Mouse (Mus musculus) midbrain, embryonic 10.5 days (tissue): Measurements from ENCODE around the gene Efnb3. TPM values are rescaled to one million over a fixed set of nuclear protein-coding genes. Genes with fewer than 3 reads are reported as not detected.
"Not testable (repeated sequence)": the region's sequence is repeated elsewhere in the genome, so short reads cannot be mapped to it uniquely, and the experiment has no call there.

Source experiments
- DNase-seq: peaks from one replicate; pipeline ENCODE4 v3.0.0-alpha.2; 2017; ENCODE audit warnings: low spot score
- H3K27ac ChIP-seq: fragments of 300-500 bp; sonication (generic); replicated peaks from 2 replicates; pipeline ENCODE4 v1.5.1; 2016; ENCODE audit warnings: mild to moderate bottlenecking
- H3K27me3 ChIP-seq: fragments of 300-500 bp; sonication (generic); 2 replicates; pipeline ENCODE4 v1.6.1; 2016; ENCODE audit warnings: low read depth, mild to moderate bottlenecking; ENCODE audit not compliant: poor library complexity, severe bottlenecking
- H3K36me3 ChIP-seq: fragments of 300-500 bp; sonication (generic); 2 replicates; pipeline ENCODE4 v1.6.1; 2016; ENCODE audit warnings: mild to moderate bottlenecking, moderate library complexity
- H3K4me1 ChIP-seq: fragments of 300-500 bp; sonication (generic); 2 replicates; pipeline ENCODE4 v1.6.1; 2016
- H3K4me3 ChIP-seq: fragments of 300-500 bp; sonication (generic); 2 replicates; pipeline ENCODE4 v1.5.1; 2016; ENCODE audit warnings: mild to moderate bottlenecking, moderate library complexity
- H3K9me3 ChIP-seq: fragments of 300-500 bp; sonication (generic); replicated peaks from 2 replicates; pipeline ENCODE4 v1.6.1; 2016; ENCODE audit warnings: mild to moderate bottlenecking
- WGBS: fragments of 180-500 bp; shearing (Covaris S2); methylation state at CpG from one replicate; pipeline ENCODE4 v1.1.7; 2016; 5-methylcytosine and 5-hydroxymethylcytosine counted together
- polyA plus RNA-seq: library from polyadenylated mRNA; unstranded; fragments of >200 nt; fragmentation: Nextera tagmentation; extraction: Ambion mirVana; gene quantifications from 2 replicates; pipeline ENCODE4 v1.2.1, GENCODE M21; 2016

Efnb3 gene
- polyA plus RNA-seq, 1 experiment from 2014 or later: 53.9 TPM

GRCm38 (mm10) chr11:69557381-69557958 lies 2.5 kb downstream of the Efnb3 start:
- DNase-seq: peak; percentile 70
- H3K36me3 ChIP-seq: peaks cover 39% of the 10 kb centered on the region
- peak overlapping the region; percentile 79 for H3K27ac ChIP-seq
- H3K4me3 ChIP-seq: peak overlapping the region; percentile 94
- 16% methylated on average over 14 of the region's 14 CpGs for whole genome bisulfite sequencing
- peaks cover 100% of the 10 kb centered on the region for H3K4me1 ChIP-seq
- H3K27me3 ChIP-seq: peaks cover 7% of the 10 kb centered on the region
- H3K9me3 ChIP-seq: no peaks in the 10 kb centered on the region

- 81% methylated on average over 5 of the region's 5 CpGs for WGBS
- Histone ChIP-seq H3K27ac (peak overlapping the region; percentile 93), H3K4me1 (peaks cover 97% of the 10 kb centered on the region), H3K27me3 (no peaks in the 10 kb centered on the region), H3K9me3 (no peaks in the 10 kb centered on the region), H3K4me3 (peak overlapping the region; percentile 39; the same call in 1 of the 2 replicates), H3K36me3 (peaks cover 27% of the 10 kb centered on the region)
- no peak for DNase-seq
These were observed 5.4 kb downstream of the Efnb3 start for GRCm38 (mm10) chr11:69554539-69555140.

GRCm38 (mm10) chr11:69553341-69553721 lies 6.7 kb downstream of the Efnb3 start:
- peaks cover 27% of the 10 kb centered on the region for H3K36me3 ChIP-seq
- DNase-seq: no peak
- H3K27me3 ChIP-seq: peaks cover 11% of the 10 kb centered on the region; the same call in 1 of the 2 replicates
- H3K4me3 ChIP-seq: peak overlapping the region; percentile 39
- H3K9me3 ChIP-seq: no peaks in the 10 kb centered on the region
- H3K27ac ChIP-seq: peak overlapping the region; percentile 93
- WGBS: 0% methylated on average over 2 of the region's 2 CpGs
- H3K4me1 ChIP-seq: peaks cover 97% of the 10 kb centered on the region

GRCm38 (mm10) chr11:69552622-69553340 lies 7.2 kb downstream of the Efnb3 start:
- DNase-seq: peak; percentile 96
- H3K4me1 ChIP-seq: peaks cover 97% of the 10 kb centered on the region
- no peaks in the 10 kb centered on the region for H3K9me3 ChIP-seq
- 13% methylated on average over 14 of the region's 14 CpGs for WGBS
- H3K36me3 ChIP-seq: peaks cover 27% of the 10 kb centered on the region
- H3K4me3 ChIP-seq: peak overlapping the region; percentile 39
- peak overlapping the region; percentile 93 for H3K27ac ChIP-seq
- peaks cover 16% of the 10 kb centered on the region; the same call in 1 of the 2 replicates for H3K27me3 ChIP-seq

GRCm38 (mm10) chr11:69551310-69551709 lies 8.7 kb downstream of the Efnb3 start:
- H3K4me1 ChIP-seq: peaks cover 97% of the 10 kb centered on the region
- no peak overlapping the region for H3K4me3 ChIP-seq
- peak overlapping the region; percentile 67 for H3K27ac ChIP-seq
- peaks cover 17% of the 10 kb centered on the region; the same call in 1 of the 2 replicates for H3K27me3 ChIP-seq
- peaks cover 22% of the 10 kb centered on the region for H3K36me3 ChIP-seq
- H3K9me3 ChIP-seq: no peaks in the 10 kb centered on the region
- 63% methylated on average over 4 of the region's 4 CpGs for WGBS
- DNase-seq: no peak

GRCm38 (mm10) chr11:69549060-69549656 lies 10.8 kb downstream of the Efnb3 start, which contains the start of gene Dnah2:
Dnah2 (minus strand) TSS chr11:69549110.
- peak within 1 kb of the TSS; percentile 60 for H3K4me3 ChIP-seq
- H3K4me1 ChIP-seq: peaks cover 95% of the 10 kb centered on the region
- H3K27me3 ChIP-seq: peaks cover 17% of the 10 kb centered on the region; the same call in 1 of the 2 replicates
- WGBS: 50% methylated on average over 12 of the region's 12 CpGs
- no peaks in the 10 kb centered on the region for H3K9me3 ChIP-seq
- peak within 1 kb of the TSS; percentile 96 for H3K27ac ChIP-seq
- DNase-seq: no peak
- H3K36me3 ChIP-seq: peaks cover 1% of the 10 kb centered on the region

- Histone ChIP-seq H3K27ac (peak overlapping the region; percentile 96), H3K27me3 (peaks cover 17% of the 10 kb centered on the region; the same call in 1 of the 2 replicates), H3K4me1 (peaks cover 92% of the 10 kb centered on the region), H3K4me3 (peak overlapping the region; percentile 60), H3K9me3 (no peaks in the 10 kb centered on the region), H3K36me3 (no peaks in the 10 kb centered on the region)
- 5% methylated on average over 15 of the region's 15 CpGs for WGBS
- DNase-seq: no peak
These were observed 12.9 kb downstream of the Efnb3 start for GRCm38 (mm10) chr11:69547071-69547470.

- Histone ChIP-seq H3K9me3 (no peaks in the 10 kb centered on the region), H3K27me3 (peaks cover 17% of the 10 kb centered on the region; the same call in 1 of the 2 replicates), H3K4me1 (peaks cover 88% of the 10 kb centered on the region), H3K4me3 (peak overlapping the region; percentile 60), H3K27ac (peak overlapping the region; percentile 96), H3K36me3 (no peaks in the 10 kb centered on the region)
- under 1% methylated on average over 44 of the region's 44 CpGs for WGBS
- peak; percentile 83 for DNase-seq
These were observed 13.5 kb downstream of the Efnb3 start for GRCm38 (mm10) chr11:69546423-69547053.

- H3K9me3 ChIP-seq: no peaks in the 10 kb centered on the region
- H3K4me1 ChIP-seq: peaks cover 83% of the 10 kb centered on the region
- peak overlapping the region; percentile 60 for H3K4me3 ChIP-seq
- WGBS: 10% methylated on average over 7 of the region's 7 CpGs
- no peaks in the 10 kb centered on the region for H3K36me3 ChIP-seq
- peaks cover 17% of the 10 kb centered on the region; the same call in 1 of the 2 replicates for H3K27me3 ChIP-seq
- DNase-seq: no peak
- peak overlapping the region; percentile 96 for H3K27ac ChIP-seq
These were observed 14.0 kb downstream of the Efnb3 start for GRCm38 (mm10) chr11:69545957-69546356.

- 8% methylated on average over 3 of the region's 3 CpGs for WGBS
- Histone ChIP-seq H3K27me3 (peaks cover 8% of the 10 kb centered on the region; the same call in 1 of the 2 replicates), H3K4me3 (peak overlapping the region; percentile 21), H3K36me3 (no peaks in the 10 kb centered on the region), H3K9me3 (no peaks in the 10 kb centered on the region), H3K4me1 (peaks cover 60% of the 10 kb centered on the region), H3K27ac (peak overlapping the region; percentile 79)
- DNase-seq: peak; percentile 57
These were observed 16.4 kb downstream of the Efnb3 start for GRCm38 (mm10) chr11:69543598-69543997.

- H3K4me3 ChIP-seq, H3K27me3 ChIP-seq, H3K9me3 ChIP-seq, H3K27ac ChIP-seq, H3K36me3 ChIP-seq, DNase-seq: not testable (repeated sequence)
- 80% methylated on average over 2 of the region's 3 CpGs for WGBS
- H3K4me1 ChIP-seq: peaks cover 45% of the 10 kb centered on the region
These were observed 18.3 kb downstream of the Efnb3 start for GRCm38 (mm10) chr11:69541741-69542140.

- Histone ChIP-seq H3K4me1 (peaks cover 35% of the 10 kb centered on the region), H3K27me3 (no peaks in the 10 kb centered on the region), H3K27ac (no peak overlapping the region), H3K4me3 (no peak overlapping the region), H3K9me3 (no peaks in the 10 kb centered on the region), H3K36me3 (no peaks in the 10 kb centered on the region)
- 90% methylated on average over 2 of the region's 2 CpGs for WGBS
- DNase-seq: no peak
These were observed 19.3 kb downstream of the Efnb3 start for GRCm38 (mm10) chr11:69540700-69541099.
